Mouse (Mus musculus) liver, adult 2 months (tissue): ENCODE measurements around the gene Slc16a2.
"Not testable (repeated sequence)": the region's sequence is repeated elsewhere in the genome, so short reads cannot be mapped to it uniquely, and the experiment has no call there.

Experiments
- CTCF ChIP-seq: fragments of 200-500 bp; IDR thresholded peaks from 2 replicates; pipeline ENCODE4 v1.5.1; 2011; ENCODE audit warnings: low read depth, low read length, control low read depth
- POLR2A ChIP-seq: fragments of 200-500 bp; IDR thresholded peaks from 2 replicates; pipeline ENCODE4 v1.6.1; 2011; ENCODE audit warnings: low read length, control low read depth; ENCODE audit not compliant: insufficient read depth; ENCODE audit errors: extremely low read depth

DNA sequence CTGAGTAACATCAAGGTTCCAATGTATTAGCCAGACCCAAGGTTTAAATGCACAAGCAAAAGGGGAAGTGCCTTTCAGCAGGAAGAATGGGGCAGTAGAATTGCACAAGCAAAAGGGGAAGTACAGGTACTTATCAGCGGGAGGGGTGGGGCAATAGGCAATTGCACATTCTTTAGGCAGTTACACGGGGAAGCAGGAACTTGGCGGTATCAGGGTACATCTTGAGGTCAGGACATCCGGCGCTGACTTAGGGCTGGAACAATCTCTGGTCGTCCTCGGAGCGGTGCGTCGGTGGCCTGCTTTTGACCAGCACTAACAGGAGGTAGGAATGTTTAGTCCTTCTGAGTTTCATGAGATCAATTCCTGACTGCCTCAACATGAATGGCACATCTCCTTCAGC lies 157.3 kb downstream of the Slc16a2 start:
- not testable (repeated sequence) for TF ChIP-seq CTCF, POLR2A
